In genomic region chr5:28316151-28316721, GRCm38 (mm10) we compare ENCODE assay signal across 8 mouse cellular contexts. TPM values are rescaled to one million over a fixed set of nuclear protein-coding genes. Genes with fewer than 3 reads are reported as not detected.
DNase-seq lines count a peak whose midpoint lies in the region; ATAC-seq lines count a peak whose summit lies in the region.

No protein-coding gene starts in this region.

- no peak; the same call in 1 of the 2 replicates for ATAC-seq in heart, embryonic 16.5 days (replicated peaks; ENCODE audit: extremely low read depth, insufficient read depth, low FRiP score)

- DNase-seq in heart, adult 9 months (ENCODE audit: low spot score in 2 of 2): no peak
- DNase-seq in NIH3T3 (ENCODE audit: low read depth): peak; percentile 64
- no peak for DNase-seq in hindbrain, embryonic 10.5 days (ENCODE audit: low spot score)
- DNase-seq in lung, postnatal 36 days: peak; percentile 17
- no peak for DNase-seq in right cerebral cortex, adult 18-20 months
- DNase-seq in embryo, embryonic 9.5 days (ENCODE audit: extremely low spot score): no peak
- DNase-seq in urinary bladder, postnatal 14 days (ENCODE audit: low spot score): no peak

- peak overlapping the region; percentile 100 for H3K27ac ChIP-seq in heart, embryonic 16.5 days (ENCODE audit: low read length)
- peak overlapping the region; percentile 100 for H3K27ac ChIP-seq in hindbrain, embryonic 10.5 days

- no peaks in the 10 kb centered on the region for H3K9me3 ChIP-seq in heart, embryonic 16.5 days (replicated peaks; ENCODE audit: control insufficient read depth, low read length)
- H3K9me3 ChIP-seq in hindbrain, embryonic 10.5 days: no peaks in the 10 kb centered on the region

- peak overlapping the region; percentile 89 for H3K4me2 ChIP-seq in heart, embryonic 16.5 days (ENCODE audit: low read depth, low read length)

- H3K4me3 ChIP-seq in heart, embryonic 16.5 days (ENCODE audit: low read length): peak overlapping the region; percentile 90
- peak overlapping the region; percentile 89 for H3K4me3 ChIP-seq in hindbrain, embryonic 10.5 days

- peak overlapping the region; percentile 96 for H3K9ac ChIP-seq in heart, embryonic 16.5 days (ENCODE audit: low read length)

- H3K27me3 ChIP-seq in heart, embryonic 16.5 days (ENCODE audit: control insufficient read depth, insufficient read depth, low read length): no peaks in the 10 kb centered on the region
- no peaks in the 10 kb centered on the region for H3K27me3 ChIP-seq in hindbrain, embryonic 10.5 days (ENCODE audit: insufficient read depth, poor library complexity, severe bottlenecking)

- H3K4me1 ChIP-seq in heart, embryonic 16.5 days (ENCODE audit: control insufficient read depth, insufficient read depth, low read length): peaks cover 20% of the 10 kb centered on the region
- H3K4me1 ChIP-seq in hindbrain, embryonic 10.5 days (replicated peaks): peaks cover 23% of the 10 kb centered on the region

- H3K36me3 ChIP-seq in heart, embryonic 16.5 days (ENCODE audit: control insufficient read depth, insufficient read depth): no peaks in the 10 kb centered on the region
- no peaks in the 10 kb centered on the region; the same call in 1 of the 2 replicates for H3K36me3 ChIP-seq in hindbrain, embryonic 10.5 days

- 1% methylated on average over 14 of the region's 14 CpGs for WGBS in heart, embryonic 16.5 days
- 1% methylated on average over 14 of the region's 14 CpGs for WGBS in hindbrain, embryonic 10.5 days

RNA-seq across cellular contexts. Expression of gene Rbm33, which starts 0.7 kb away (rescaled TPM):
- polyA plus RNA-seq in heart, embryonic 16.5 days (2015; fragmentation: Nextera tagmentation; extraction: Ambion mirVana): 8.4 and 9.2 TPM in 2 replicates
- 14.5 and 17.3 TPM in 2 replicates for polyA plus RNA-seq in hindbrain, embryonic 10.5 days (2016; fragmentation: Nextera tagmentation; extraction: Ambion mirVana)

Comparison
In these comparisons a context has a peak if more than half of its experiments do, and no peak if none do; other contexts are left out.
1. DNase-seq: peak in NIH3T3 (single experiment) and lung, postnatal 36 days (single experiment); none in heart, adult 9 months (0 of 2), hindbrain, embryonic 10.5 days (single experiment), right cerebral cortex, adult 18-20 months (single experiment), embryo, embryonic 9.5 days (single experiment) and urinary bladder, postnatal 14 days (single experiment).